Mouse (Mus musculus) intestine, embryonic 15.5 days (tissue): Measurements from ENCODE around the gene Tmem185b. TPM values are rescaled to one million over a fixed set of nuclear protein-coding genes. Genes with fewer than 3 reads are reported as not detected.

Experiments used
- polyA plus RNA-seq: library from polyadenylated mRNA; unstranded; fragments of >200 nt; fragmentation: Nextera tagmentation; extraction: Ambion mirVana; gene quantifications from 2 replicates; pipeline ENCODE4 v1.2.1, GENCODE M21; 2015

The Tmem185b gene
- polyA plus RNA-seq, 1 experiment from 2014 or later: 25.7 TPM

Other genes starting within 250 kb of the Tmem185b start
- gene Inhbb, start 103.9 kb upstream of the Tmem185b start, polyA plus RNA-seq: 0.11 and 0.16 TPM in 2 replicates
- gene Ralb, start 21.4 kb upstream of the Tmem185b start, polyA plus RNA-seq: 172 and 179 TPM in 2 replicates
- 38.6 and 39.4 TPM in 2 replicates for gene Epb41l5, start 122.8 kb downstream of the Tmem185b start, polyA plus RNA-seq